Mouse (Mus musculus) neutrophil, adult 59 days (primary cell): Measurements from ENCODE around the gene Olfr734. TPM values are rescaled to one million over a fixed set of nuclear protein-coding genes. Genes with fewer than 3 reads are reported as not detected.

Experiments used
- total RNA-seq, 2 experiments: library from RNA; stranded (reverse); gene quantifications; 1 replicate in 1 of 2; 2 replicates in 1 of 2; pipeline ENCODE4 v1.2.4; 2023

The Olfr734 gene
- total RNA-seq: not detected

DNA sequence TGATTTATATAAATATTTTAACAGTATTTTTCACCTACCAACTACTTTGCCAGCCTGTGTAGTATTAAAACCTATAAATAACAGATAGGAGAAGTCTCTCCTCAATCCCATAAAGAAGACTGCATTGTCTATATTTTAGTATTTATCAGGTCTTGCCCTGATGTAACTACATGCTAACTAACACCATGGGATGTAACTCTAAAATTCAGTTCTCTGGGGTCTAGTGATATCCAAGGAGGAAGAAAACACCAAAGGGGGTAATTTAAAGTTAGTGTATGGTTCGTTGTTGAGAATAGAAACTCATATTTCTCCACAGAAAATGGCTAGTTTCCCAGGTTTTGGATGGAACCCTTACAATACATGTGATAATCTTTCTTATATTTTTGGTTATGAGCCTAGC, at the start of gene Olfr734:
Gene Olfr734 (minus strand): TSS at position 101 of the 400 bp plus-strand sequence.

DNA sequence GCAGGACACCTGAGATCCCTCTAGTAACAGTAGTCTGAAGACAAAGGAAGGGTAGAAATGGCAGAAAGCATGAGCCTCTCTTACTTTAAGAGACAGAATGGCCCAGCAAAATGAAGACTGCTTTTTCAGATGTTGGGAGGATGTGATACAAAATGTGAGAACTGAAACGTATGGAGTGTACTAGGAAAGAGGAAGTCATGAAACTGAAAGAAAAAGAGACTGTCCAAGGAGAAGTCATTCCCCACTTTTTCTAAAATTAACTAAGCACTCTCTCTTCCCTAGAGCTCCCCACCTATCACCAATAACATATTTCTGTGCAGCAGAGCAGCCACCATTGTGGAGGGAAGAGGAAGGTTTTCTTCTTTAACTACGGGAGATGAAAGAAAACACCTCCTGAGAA, 31.0 kb upstream of the Olfr734 start, which contains the start of gene Tlr11:
Gene Tlr11 (plus strand): TSS at position 322 of the 400 bp plus-strand sequence.

DNA sequence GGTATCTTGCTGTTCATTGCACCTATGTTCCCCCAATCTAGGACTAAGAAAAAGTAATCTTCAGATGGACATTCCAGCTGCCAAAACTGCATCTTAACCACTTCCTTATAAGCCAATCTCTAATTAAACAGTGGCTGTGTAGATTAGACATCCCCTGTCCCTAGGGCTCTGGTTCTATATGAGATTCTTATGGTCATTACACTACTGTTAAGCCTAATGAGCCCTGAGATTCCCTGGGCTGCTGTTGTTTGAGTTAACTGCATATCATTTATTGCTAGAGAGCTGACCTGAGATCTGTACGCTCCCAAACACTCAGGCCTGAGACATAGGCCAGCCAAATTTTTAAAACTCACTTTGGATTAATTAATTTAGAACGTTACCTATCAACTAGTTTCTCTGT, 22.2 kb upstream of the Olfr734 start, which contains the start of gene Olfr735:
Gene Olfr735 (minus strand): TSS at position 77 of the 400 bp plus-strand sequence.

DNA sequence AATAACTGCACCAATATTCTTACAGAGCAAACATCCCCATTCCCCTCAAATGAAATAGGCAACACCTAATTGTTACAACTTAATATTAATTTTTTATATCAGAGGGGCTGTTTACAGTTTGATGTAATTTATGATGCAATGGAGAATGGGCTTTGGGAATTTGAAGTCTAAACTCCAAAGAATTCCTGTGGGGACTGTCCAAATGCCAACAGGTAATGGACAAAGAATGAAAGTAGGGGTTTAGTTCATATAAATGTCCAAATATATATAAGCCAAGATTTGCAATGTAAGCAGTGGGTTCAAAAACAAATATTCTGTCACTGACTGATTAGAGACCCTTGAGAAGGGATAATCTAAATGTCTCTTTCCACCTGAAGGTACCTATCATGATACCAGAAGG, 25.1 kb downstream of the Olfr734 start, which contains the start of gene Olfr733:
Gene Olfr733 (minus strand): TSS at position 101 of the 400 bp plus-strand sequence.

DNA sequence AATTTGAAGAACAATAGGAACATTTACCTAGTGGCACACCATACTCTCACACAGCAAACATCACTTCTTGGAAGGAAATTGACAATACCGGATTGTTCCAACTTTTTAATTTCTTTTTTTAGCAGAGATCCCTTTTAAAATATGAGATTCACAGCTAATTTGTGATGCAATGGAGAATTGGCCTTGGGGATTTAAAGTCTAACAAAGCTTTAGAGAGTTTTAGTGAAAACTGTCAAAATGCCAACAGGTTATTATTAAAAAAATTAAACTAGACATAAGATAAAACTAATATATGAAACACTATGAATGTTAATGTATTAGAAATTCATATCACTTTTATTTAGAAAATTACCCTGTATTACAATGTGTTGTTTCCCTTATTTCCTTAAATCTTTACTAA, 42.5 kb downstream of the Olfr734 start, which contains the start of gene Olfr732:
Gene Olfr732 (minus strand): TSS at position 101 of the 400 bp plus-strand sequence.

Other genes starting within 250 kb of the Olfr734 start
- not detected for gene Olfr726, start 235.8 kb downstream of the Olfr734 start, total RNA-seq
- not detected for gene Olfr727, start 203.6 kb downstream of the Olfr734 start, total RNA-seq
- not detected for gene Olfr728, start 184.1 kb downstream of the Olfr734 start, total RNA-seq
- gene Olfr729, start 173.9 kb downstream of the Olfr734 start, total RNA-seq: not detected
- not detected for gene Olfr730, start 138.6 kb downstream of the Olfr734 start, total RNA-seq
- not detected for gene Olfr731, start 84.9 kb downstream of the Olfr734 start, total RNA-seq
- not detected for gene Olfr732, start 42.6 kb downstream of the Olfr734 start, total RNA-seq
- not detected for gene Olfr733, start 25.2 kb downstream of the Olfr734 start, total RNA-seq
- not detected for gene Olfr735, start 22.1 kb upstream of the Olfr734 start, total RNA-seq
- gene Tlr11, start 31.2 kb upstream of the Olfr734 start, total RNA-seq: under 1 TPM in 1 of 2 experiments, not detected in 1; 0.29 TPM
- gene Olfr736, start 54.4 kb upstream of the Olfr734 start, total RNA-seq: not detected
- gene Olfr738, start 80.8 kb upstream of the Olfr734 start, total RNA-seq: not detected
- gene Olfr739, start 91.9 kb upstream of the Olfr734 start, total RNA-seq: not detected
- gene Olfr740, start 118.8 kb upstream of the Olfr734 start, total RNA-seq: not detected
- not detected for gene Olfr741, start 146.0 kb upstream of the Olfr734 start, total RNA-seq
- not detected for gene Olfr742, start 176.8 kb upstream of the Olfr734 start, total RNA-seq
- gene Olfr743, start 195.1 kb upstream of the Olfr734 start, total RNA-seq: not detected